Mouse (Mus musculus): ENCODE results near the gene Jaml. TPM values are rescaled to one million over a fixed set of nuclear protein-coding genes. Genes with fewer than 3 reads are reported as not detected.

Jaml gene
- 0.36 and 0.76 TPM in 2 replicates for polyA plus RNA-seq (2012; rRNA removed; ENCODE audit: low replicate concordance)

DNA sequence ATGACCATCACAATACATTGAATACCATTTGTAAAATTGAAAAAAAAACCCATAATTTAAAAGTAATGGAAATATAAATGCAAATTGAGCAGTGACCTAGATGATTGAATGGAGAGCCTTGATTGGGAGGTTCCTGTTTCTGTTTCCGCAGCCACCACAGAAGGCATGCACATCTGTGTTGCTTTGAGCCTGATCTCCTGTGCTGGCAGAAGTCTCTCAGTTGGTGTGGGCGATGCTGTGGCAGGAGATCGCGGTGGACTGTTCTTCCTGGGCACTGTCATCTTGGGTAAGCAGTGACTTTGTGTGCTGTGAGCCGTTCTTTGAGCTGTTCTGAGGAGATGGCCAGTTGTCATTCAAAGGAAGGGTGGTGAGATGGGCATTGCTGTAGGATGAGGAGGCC is at the start of gene Jaml:
TSS of gene Jaml (plus strand) at position 173 of the 400 bp plus-strand sequence.

DNA sequence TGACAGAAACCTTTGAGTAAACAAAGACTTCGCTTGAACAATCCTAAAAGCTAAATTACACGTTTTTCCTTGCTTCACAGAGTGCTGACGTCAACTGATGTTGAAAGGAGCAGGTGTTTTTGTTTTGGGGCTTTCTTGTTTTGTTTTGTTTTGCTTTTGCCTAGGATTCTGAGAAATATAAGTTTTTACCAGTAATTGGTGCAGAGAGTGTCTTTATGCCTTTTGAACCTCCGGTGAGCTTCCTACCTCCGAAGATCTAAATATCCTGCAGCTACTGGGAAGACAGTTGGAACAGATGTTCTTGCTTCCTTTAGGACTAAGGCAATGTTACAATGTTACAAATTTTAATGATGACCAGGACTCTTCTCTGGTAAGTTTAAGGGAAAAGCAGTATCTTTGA is 39.5 kb upstream of the Jaml start, which contains the start of gene Mpzl2:
TSS of gene Mpzl2 (plus strand) at position 301 of the 400 bp plus-strand sequence.

DNA sequence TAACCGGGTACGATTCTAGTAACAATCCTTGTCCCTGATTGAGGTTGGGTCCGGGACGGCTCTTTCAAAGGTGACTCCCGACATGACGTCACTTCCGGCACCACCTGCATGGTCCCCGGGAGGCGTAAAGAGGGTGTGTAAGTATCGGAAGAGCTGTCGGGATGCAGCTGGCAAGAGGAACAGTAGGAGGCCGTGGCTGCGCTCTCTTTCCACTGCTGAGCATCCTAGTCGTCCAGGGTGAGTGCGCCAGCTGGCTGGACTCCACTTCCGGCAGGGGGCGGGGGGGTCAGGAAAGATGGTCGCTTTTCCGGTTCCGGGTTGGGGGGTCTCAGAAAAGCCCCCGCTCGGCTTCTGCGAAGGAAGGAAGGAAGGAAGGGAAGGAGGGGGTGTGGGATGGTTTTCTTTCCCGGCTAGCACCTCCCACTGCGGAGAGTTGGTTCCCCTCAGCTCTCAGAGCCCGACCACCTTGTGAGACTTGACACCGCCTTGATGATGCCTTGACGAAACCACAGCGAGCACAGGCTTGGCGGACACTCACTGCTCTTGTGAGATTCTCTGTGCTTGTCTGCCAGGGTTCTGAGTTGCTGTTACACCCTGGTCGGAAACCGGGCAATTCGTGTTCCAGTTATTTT is 23.8 kb upstream of the Jaml start, which contains the start of gene Mpzl3:
TSS of gene Mpzl3 (plus strand) at position 105 of the 632 bp plus-strand sequence.

DNA sequence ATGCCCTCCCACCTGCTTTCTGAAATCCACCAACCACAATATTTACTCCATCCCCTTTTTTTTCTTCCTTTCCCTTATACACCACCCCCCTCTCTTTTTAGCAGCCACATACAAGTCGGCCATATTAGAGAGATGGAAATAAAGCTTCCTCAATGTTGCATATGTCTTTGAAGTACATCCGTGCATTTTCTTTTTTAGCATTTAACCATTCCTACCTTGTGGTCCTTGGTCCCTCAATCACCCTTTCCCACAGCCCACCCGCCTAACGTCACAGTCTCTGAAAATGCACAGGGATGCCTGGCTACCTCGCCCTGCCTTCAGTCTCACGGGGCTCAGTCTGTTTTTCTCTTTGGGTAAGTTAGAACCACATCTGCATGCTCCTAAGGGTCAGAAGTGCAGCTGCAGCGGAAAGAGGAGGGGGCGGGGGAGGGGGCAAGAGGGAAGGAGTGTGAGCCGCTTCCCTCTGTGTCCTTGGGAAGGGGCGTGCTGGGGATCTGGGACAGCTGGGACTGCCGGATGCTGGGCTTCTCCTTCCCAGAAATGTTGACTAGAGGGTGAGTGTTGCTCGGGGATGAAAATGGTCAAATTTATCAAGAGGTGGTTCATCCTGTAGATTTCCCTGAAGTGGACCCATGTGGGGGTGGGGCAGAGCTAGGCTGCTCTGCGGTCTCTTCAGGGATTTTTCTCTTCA is 38.9 kb downstream of the Jaml start, which contains the start of gene Scn2b:
TSS of gene Scn2b (plus strand) at position 42 of the 691 bp plus-strand sequence.

DNA sequence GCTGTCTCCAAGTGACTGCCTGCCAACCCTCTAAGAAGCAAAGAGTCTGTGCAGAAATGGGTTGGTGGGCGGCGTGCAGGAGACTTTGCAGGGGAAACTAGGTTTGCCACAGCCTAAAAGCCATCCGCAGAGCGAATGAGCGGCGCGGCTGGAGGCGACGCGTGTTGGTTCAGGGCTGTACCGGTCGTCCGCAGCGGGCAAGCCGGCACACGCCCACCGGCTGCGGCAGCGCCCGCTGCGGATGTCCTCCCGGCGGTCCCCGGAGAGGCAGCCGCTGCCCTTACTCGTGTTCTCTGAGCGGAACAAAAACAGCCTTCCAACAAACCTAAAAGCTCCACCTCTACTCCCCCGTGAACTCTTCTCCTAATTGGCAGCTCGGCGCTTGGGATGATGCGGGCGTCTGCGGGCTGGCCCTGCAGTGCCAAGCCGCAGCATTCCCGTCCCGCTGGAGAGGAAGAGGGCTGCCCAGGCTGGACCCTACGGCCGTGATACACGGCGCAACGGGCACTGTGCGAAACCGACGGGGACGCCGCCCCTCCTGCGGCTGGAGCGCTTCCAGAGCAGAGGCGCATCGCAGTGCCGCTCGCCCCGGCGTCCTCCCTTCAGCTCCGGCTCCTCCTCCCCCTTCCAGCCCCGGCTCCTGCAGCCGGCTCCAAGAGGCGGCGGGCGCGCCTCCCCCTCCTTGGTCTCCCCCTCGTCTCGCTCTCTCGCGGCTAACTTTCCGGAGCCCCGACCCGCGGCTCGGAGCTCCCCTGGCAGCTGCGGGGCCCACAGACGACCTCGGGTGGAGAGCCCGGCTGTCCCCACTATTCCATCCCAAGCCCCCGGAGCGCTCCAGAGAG is 59.4 kb downstream of the Jaml start, which contains the start of gene Scn4b:
TSS of gene Scn4b (plus strand) at position 205 of the 842 bp plus-strand sequence.

Other genes with a start within 250 kb of the Jaml start
- gene Kmt2a, start 197.9 kb upstream of the Jaml start, polyA plus RNA-seq (2012; rRNA removed; ENCODE audit: low replicate concordance) = 13.3 and 29.7 TPM in 2 replicates
- gene Atp5l, start 158.4 kb upstream of the Jaml start, polyA plus RNA-seq (2012; rRNA removed; ENCODE audit: low replicate concordance) = 364 and 507 TPM in 2 replicates
- 17.3 and 19.1 TPM in 2 replicates for gene Ube4a, start 113.6 kb upstream of the Jaml start, polyA plus RNA-seq (2012; rRNA removed; ENCODE audit: low replicate concordance)
- gene Cd3g, start 98.8 kb upstream of the Jaml start, polyA plus RNA-seq (2012; rRNA removed; ENCODE audit: low replicate concordance) = 0.43 and 0.90 TPM in 2 replicates
- 0.46 and 0.60 TPM in 2 replicates for gene Cd3d, start 97.4 kb upstream of the Jaml start, polyA plus RNA-seq (2012; rRNA removed; ENCODE audit: low replicate concordance)
- gene Cd3e, start 69.6 kb upstream of the Jaml start, polyA plus RNA-seq (2012; rRNA removed; ENCODE audit: low replicate concordance) = 1.0 and 1.3 TPM in 2 replicates
- gene Mpzl2, start 39.4 kb upstream of the Jaml start, polyA plus RNA-seq (2012; rRNA removed; ENCODE audit: low replicate concordance) = 3.0 and 11.0 TPM in 2 replicates
- 0.75 and 3.1 TPM in 2 replicates for gene Mpzl3, start 24.0 kb upstream of the Jaml start, polyA plus RNA-seq (2012; rRNA removed; ENCODE audit: low replicate concordance)
- 0.24 and 4.2 TPM in 2 replicates for gene Scn2b, start 38.6 kb downstream of the Jaml start, polyA plus RNA-seq (2012; rRNA removed; ENCODE audit: low replicate concordance)
- 0.49 and 0.62 TPM in 2 replicates for gene Scn4b, start 59.2 kb downstream of the Jaml start, polyA plus RNA-seq (2012; rRNA removed; ENCODE audit: low replicate concordance)
- 1.3 and 1.6 TPM in 2 replicates for gene BC049352, start 102.8 kb downstream of the Jaml start, polyA plus RNA-seq (2012; rRNA removed; ENCODE audit: low replicate concordance)
- gene Tmprss4, start 124.9 kb downstream of the Jaml start, polyA plus RNA-seq (2012; rRNA removed; ENCODE audit: low replicate concordance) = 10.2 TPM in 1 of 2 replicates, not detected in the other
- gene Il10ra, start 190.0 kb downstream of the Jaml start, polyA plus RNA-seq (2012; rRNA removed; ENCODE audit: low replicate concordance) = 9.7 and 14.6 TPM in 2 replicates
- gene Tmprss13, start 239.9 kb downstream of the Jaml start, polyA plus RNA-seq (2012; rRNA removed; ENCODE audit: low replicate concordance) = 0.84 TPM in 1 of 2 replicates, not detected in the other